ENCODE assay signal across 17 mouse cellular contexts in genomic region chr10:80971533-80971932, GRCm38 (mm10). TPM values are rescaled to one million over a fixed set of nuclear protein-coding genes. Genes with fewer than 3 reads are reported as not detected.
DNase-seq lines count a peak whose midpoint lies in the region; ATAC-seq and TF ChIP-seq lines count a peak whose summit lies in the region.
"Had no signal": no experiment of that assay in that cellular context is flagged by ENCODE, and none has a peak within 500 bp of the region (broad histone marks: within the 10 kb centered on the region; RNA-seq: fewer than 3 reads in every experiment).

No protein-coding gene starts in this region.

- ATAC-seq in liver, postnatal 0 days, result no peak
- 0 out of 2 replicates have a peak, but pooled peaks have one; percentile 20 for ATAC-seq in intestine, embryonic 14.5 days (replicated peaks; ENCODE audit: low FRiP score, low TSS enrichment, low read depth)
- no peak; the same call in 1 of the 2 replicates for ATAC-seq in kidney, embryonic 15.5 days (replicated peaks; ENCODE audit: low FRiP score)
- ATAC-seq in forebrain, embryonic 12.5 days (ENCODE audit: low FRiP score), result no peak
- ATAC-seq: activated CD4-positive, CD25-positive, alpha-beta regulatory T cell, adult 4 months; forebrain, embryonic 16.5 days had no signal

- no peaks in the 10 kb centered on the region for H3K9me3 ChIP-seq in liver, postnatal 0 days (ENCODE audit: low read length)
- H3K9me3 ChIP-seq in intestine, embryonic 14.5 days (ENCODE audit: control insufficient read depth, low read length), result peaks cover 4% of the 10 kb centered on the region; the same call in 1 of the 2 replicates
- H3K9me3 ChIP-seq in kidney, embryonic 15.5 days (replicated peaks), result no peaks in the 10 kb centered on the region
- 0 out of 2 replicates have a peak, but pooled peaks cover 5% of the 10 kb centered on the region for H3K9me3 ChIP-seq in forebrain, embryonic 12.5 days
- H3K9me3 ChIP-seq: embryonic facial prominence, embryonic 15.5 days; limb, embryonic 15.5 days had no signal

- H3K27ac ChIP-seq in liver, adult 2 months (replicated peaks; ENCODE audit: insufficient read depth, low read depth, low read length), result no peak overlapping the region
- no peak overlapping the region for H3K27ac ChIP-seq in liver, postnatal 0 days (ENCODE audit: low read depth)
- peak overlapping the region; percentile 30; the same call in 1 of the 2 replicates for H3K27ac ChIP-seq in intestine, embryonic 14.5 days (ENCODE audit: low read depth)
- peak overlapping the region; percentile 72 for H3K27ac ChIP-seq in kidney, embryonic 15.5 days
- no peak overlapping the region for H3K27ac ChIP-seq in forebrain, embryonic 12.5 days
- H3K27ac ChIP-seq: embryonic facial prominence, embryonic 15.5 days; left cerebral cortex, adult 2 months; limb, embryonic 15.5 days; macrophage had no signal

- TF ChIP-seq EP300 in liver, postnatal 0 days (IDR thresholded peaks at IDR 0.05; ENCODE audit: low read depth), result no peak

- no peak for TF ChIP-seq CTCF in liver, adult 2 months (IDR thresholded peaks at IDR 0.05; ENCODE audit: low read depth, low read length)
- no peak for TF ChIP-seq CTCF in liver, postnatal 0 days (IDR thresholded peaks at IDR 0.05; ENCODE audit: low read depth)

- no peak overlapping the region for H3K9ac ChIP-seq in liver, adult 2 months (ENCODE audit: low read depth, low read length)
- H3K9ac ChIP-seq in liver, postnatal 0 days (replicated peaks), result no peak overlapping the region
- no peak overlapping the region for H3K9ac ChIP-seq in intestine, embryonic 14.5 days (ENCODE audit: low read length)
- no peak overlapping the region for H3K9ac ChIP-seq in kidney, embryonic 15.5 days
- H3K9ac ChIP-seq in forebrain, embryonic 12.5 days, result no peak overlapping the region
- H3K9ac ChIP-seq: embryonic facial prominence, embryonic 15.5 days; limb, embryonic 15.5 days had no signal

- TF ChIP-seq POLR2A in liver, adult 2 months (IDR thresholded peaks at IDR 0.05; ENCODE audit: extremely low read depth, insufficient read depth, low read length), result no peak

- H3K4me3 ChIP-seq in liver, adult 2 months (ENCODE audit: insufficient read depth, low read depth, low read length), result no peak overlapping the region
- no peak overlapping the region for H3K4me3 ChIP-seq in liver, postnatal 0 days (ENCODE audit: low read depth, low read length)
- no peak overlapping the region for H3K4me3 ChIP-seq in intestine, embryonic 14.5 days (ENCODE audit: low read depth, low read length)
- H3K4me3 ChIP-seq in kidney, embryonic 15.5 days (replicated peaks), result no peak overlapping the region
- H3K4me3 ChIP-seq in forebrain, embryonic 12.5 days (replicated peaks), result no peak overlapping the region
- H3K4me3 ChIP-seq: embryonic facial prominence, embryonic 15.5 days; left cerebral cortex, adult 2 months; limb, embryonic 15.5 days had no signal

- H3K36me3 ChIP-seq in liver, adult 2 months (ENCODE audit: control insufficient read depth, insufficient read depth, low read length), result no peaks in the 10 kb centered on the region
- H3K36me3 ChIP-seq in liver, postnatal 0 days (replicated peaks; ENCODE audit: insufficient read depth, low read length), result no peaks in the 10 kb centered on the region
- H3K36me3 ChIP-seq in intestine, embryonic 14.5 days (ENCODE audit: control insufficient read depth, insufficient read depth, low read length), result no peaks in the 10 kb centered on the region
- no peaks in the 10 kb centered on the region for H3K36me3 ChIP-seq in kidney, embryonic 15.5 days
- H3K36me3 ChIP-seq in forebrain, embryonic 12.5 days (replicated peaks), result no peaks in the 10 kb centered on the region
- H3K36me3 ChIP-seq: embryonic facial prominence, embryonic 15.5 days; limb, embryonic 15.5 days had no signal

- no peaks in the 10 kb centered on the region for H3K27me3 ChIP-seq in liver, adult 2 months (ENCODE audit: control insufficient read depth, insufficient read depth, low read length)
- no peaks in the 10 kb centered on the region for H3K27me3 ChIP-seq in liver, postnatal 0 days (ENCODE audit: insufficient read depth, low read length)
- no peaks in the 10 kb centered on the region for H3K27me3 ChIP-seq in intestine, embryonic 14.5 days (replicated peaks; ENCODE audit: control insufficient read depth, insufficient read depth, low read length)
- H3K27me3 ChIP-seq in kidney, embryonic 15.5 days, result no peaks in the 10 kb centered on the region
- H3K27me3 ChIP-seq in forebrain, embryonic 12.5 days, result no peaks in the 10 kb centered on the region
- H3K27me3 ChIP-seq: embryonic facial prominence, embryonic 15.5 days; limb, embryonic 15.5 days had no signal

- no peaks in the 10 kb centered on the region for H3K79me2 ChIP-seq in liver, adult 2 months (ENCODE audit: control insufficient read depth, insufficient read depth, low read length)

- H3K4me2 ChIP-seq in liver, postnatal 0 days (ENCODE audit: low read depth, low read length), result no peak overlapping the region
- no peak overlapping the region for H3K4me2 ChIP-seq in intestine, embryonic 14.5 days (ENCODE audit: low read length)
- no peak overlapping the region for H3K4me2 ChIP-seq in kidney, embryonic 15.5 days
- H3K4me2 ChIP-seq in forebrain, embryonic 12.5 days, result no peak overlapping the region
- H3K4me2 ChIP-seq: embryonic facial prominence, embryonic 15.5 days; limb, embryonic 15.5 days had no signal

- peaks cover 23% of the 10 kb centered on the region for H3K4me1 ChIP-seq in liver, adult 2 months (ENCODE audit: control insufficient read depth, insufficient read depth, low read length)
- peaks cover 22% of the 10 kb centered on the region for H3K4me1 ChIP-seq in liver, postnatal 0 days (ENCODE audit: insufficient read depth)
- H3K4me1 ChIP-seq in intestine, embryonic 14.5 days (replicated peaks; ENCODE audit: control insufficient read depth, insufficient read depth, low read length), result peaks cover 32% of the 10 kb centered on the region
- H3K4me1 ChIP-seq in kidney, embryonic 15.5 days, result peaks cover 49% of the 10 kb centered on the region
- peaks cover 9% of the 10 kb centered on the region; the same call in 1 of the 2 replicates for H3K4me1 ChIP-seq in forebrain, embryonic 12.5 days

- peak; percentile 64 for DNase-seq in liver, adult 2 months (ENCODE audit: extremely low read depth, low read depth, low spot score)
- no peak for DNase-seq in liver, postnatal 0 days
- no peak for DNase-seq in intestine, embryonic 14.5 days (ENCODE audit: low spot score)
- DNase-seq in skeletal muscle tissue, adult 2 months (ENCODE audit: low read depth, low spot score), result peak; percentile 62
- DNase-seq in thymus, postnatal 4 days, result no peak
- no peak for DNase-seq in embryo, embryonic 11 days
- DNase-seq: cerebellum, postnatal 25 days; gastrocnemius, postnatal 10 days had no signal

- WGBS in liver, adult 2 months, result 50% methylated on average over 15 of the region's 15 CpGs
- WGBS in liver, postnatal 0 days (ENCODE audit: insufficient replicate concordance), result 72% methylated on average over 15 of the region's 15 CpGs
- WGBS in intestine, embryonic 14.5 days, result 48% methylated on average over 15 of the region's 15 CpGs
- WGBS in kidney, embryonic 15.5 days, result 51% methylated on average over 15 of the region's 15 CpGs
- 91% methylated on average over 15 of the region's 15 CpGs for WGBS in forebrain, embryonic 12.5 days

RNA-seq across cellular contexts. Expression of gene Gadd45b, which starts 41.7 kb away (rescaled TPM):
- 2.1 and 8.3 TPM in 2 replicates for total RNA-seq in liver, adult 2 months (2014; rRNA removed)
- polyA plus RNA-seq in liver, adult 2 months (2012; rRNA removed), result 1.4 and 1.8 TPM in 2 replicates
- 17.3 and 18.7 TPM in 2 replicates for polyA plus RNA-seq in liver, postnatal 0 days (2015; fragmentation: Nextera tagmentation; extraction: Ambion mirVana)
- 18.2 and 21.2 TPM in 2 replicates for polyA plus RNA-seq in intestine, embryonic 14.5 days (2014; fragmentation: Nextera tagmentation; extraction: Ambion mirVana)
- polyA plus RNA-seq in kidney, embryonic 15.5 days (2015; fragmentation: Nextera tagmentation; extraction: Ambion mirVana), result 18.0 and 20.8 TPM in 2 replicates
- 8.2 and 9.8 TPM in 2 replicates for polyA plus RNA-seq in forebrain, embryonic 12.5 days (2016; fragmentation: Nextera tagmentation; extraction: Ambion mirVana)

RNA-seq across cellular contexts. Expression of gene Gng7, which starts 43.2 kb away (rescaled TPM):
- 0.09 and 0.13 TPM in 2 replicates for total RNA-seq in liver, adult 2 months (2014; rRNA removed)
- 0.65 TPM in 2 replicates for polyA plus RNA-seq in liver, adult 2 months (2012; rRNA removed)
- 1.3 TPM in 2 replicates for polyA plus RNA-seq in liver, postnatal 0 days (2015; fragmentation: Nextera tagmentation; extraction: Ambion mirVana)
- polyA plus RNA-seq in intestine, embryonic 14.5 days (2014; fragmentation: Nextera tagmentation; extraction: Ambion mirVana), result 4.7 and 4.8 TPM in 2 replicates
- polyA plus RNA-seq in kidney, embryonic 15.5 days (2015; fragmentation: Nextera tagmentation; extraction: Ambion mirVana), result 5.0 and 5.6 TPM in 2 replicates
- polyA plus RNA-seq in forebrain, embryonic 12.5 days (2016; fragmentation: Nextera tagmentation; extraction: Ambion mirVana), result 9.8 and 11.0 TPM in 2 replicates
- total RNA-seq: neutrophil, adult 5-6 weeks had no signal
- polyA plus RNA-seq: activated CD4-positive, CD25-positive, alpha-beta regulatory T cell, adult 4 months had no signal

RNA-seq across cellular contexts. Expression of gene Lmnb2, which starts 53.5 kb away (rescaled TPM):
- total RNA-seq in liver, adult 2 months (2014; rRNA removed), result 3.2 and 3.3 TPM in 2 replicates
- polyA plus RNA-seq in liver, adult 2 months (2012; rRNA removed), result 5.5 and 6.6 TPM in 2 replicates
- 5.4 and 6.5 TPM in 2 replicates for polyA plus RNA-seq in liver, postnatal 0 days (2015; fragmentation: Nextera tagmentation; extraction: Ambion mirVana)
- 15.5 and 18.3 TPM in 2 replicates for polyA plus RNA-seq in intestine, embryonic 14.5 days (2014; fragmentation: Nextera tagmentation; extraction: Ambion mirVana)
- 55.0 and 59.3 TPM in 2 replicates for polyA plus RNA-seq in kidney, embryonic 15.5 days (2015; fragmentation: Nextera tagmentation; extraction: Ambion mirVana)
- 67.7 and 73.8 TPM in 2 replicates for polyA plus RNA-seq in forebrain, embryonic 12.5 days (2016; fragmentation: Nextera tagmentation; extraction: Ambion mirVana)

RNA-seq across cellular contexts. Expression of gene Diras1, which starts 53.9 kb away (rescaled TPM):
- total RNA-seq in liver, adult 2 months (2014; rRNA removed), result 0.07 TPM in 1 of 2 replicates, not detected in the other
- not detected in 2 replicates for polyA plus RNA-seq in liver, adult 2 months (2012; rRNA removed)
- not detected in 2 replicates for polyA plus RNA-seq in liver, postnatal 0 days (2015; fragmentation: Nextera tagmentation; extraction: Ambion mirVana)
- 0.65 and 1.0 TPM in 2 replicates for polyA plus RNA-seq in intestine, embryonic 14.5 days (2014; fragmentation: Nextera tagmentation; extraction: Ambion mirVana)
- 0.19 and 0.23 TPM in 2 replicates for polyA plus RNA-seq in kidney, embryonic 15.5 days (2015; fragmentation: Nextera tagmentation; extraction: Ambion mirVana)
- 8.7 and 11.6 TPM in 2 replicates for polyA plus RNA-seq in forebrain, embryonic 12.5 days (2016; fragmentation: Nextera tagmentation; extraction: Ambion mirVana)
- total RNA-seq: neutrophil, adult 5-6 weeks had no signal
- polyA plus RNA-seq: macrophage had no signal

Comparison
In these comparisons a context has a peak if more than half of its experiments do, and no peak if none do; other contexts are left out.
1. DNase-seq: peak in liver, adult 2 months (single experiment) and skeletal muscle tissue, adult 2 months (single experiment); none in liver, postnatal 0 days (single experiment), intestine, embryonic 14.5 days (single experiment), thymus, postnatal 4 days (single experiment) and embryo, embryonic 11 days (single experiment).
2. H3K27ac ChIP-seq: peak in intestine, embryonic 14.5 days (single experiment) and kidney, embryonic 15.5 days (single experiment); none in liver, adult 2 months (single experiment), liver, postnatal 0 days (single experiment) and forebrain, embryonic 12.5 days (single experiment).